Mouse (Mus musculus) spleen, postnatal 36 days (tissue): ENCODE data around the gene Dpagt1.
A peak's percentile ranks its signal among the peaks of the same experiment; 100 is the strongest.
"Not testable (repeated sequence)": the region's sequence is repeated elsewhere in the genome, so short reads cannot be mapped to it uniquely, and the experiment has no call there.

Source experiments
- DNase-seq, 2 experiments: peaks; one replicate each; pipeline ENCODE4 v3.0.0; 2022; ENCODE audit warnings: low spot score in 2 of 2, mixed read lengths in 1 of 2

Dpagt1 gene

GRCm38 (mm10) chr9:44318076-44318825 is 7.6 kb upstream of the Dpagt1 start:
- DNase-seq: no peak

DNA sequence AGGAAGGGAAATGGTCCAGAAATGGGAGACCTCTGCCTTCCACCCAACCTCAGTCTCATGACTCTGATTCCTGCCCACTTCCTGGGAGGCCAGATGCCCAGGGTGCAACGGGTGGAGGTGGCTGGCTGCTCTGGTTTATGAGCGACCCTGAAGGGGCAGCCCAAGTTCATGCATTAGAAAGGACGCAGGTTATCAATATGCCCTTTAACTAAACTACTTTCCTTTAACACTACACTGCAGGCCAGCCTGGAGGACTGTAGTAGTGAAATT is 7.1 kb upstream of the Dpagt1 start:
- DNase-seq: no peak

DNA sequence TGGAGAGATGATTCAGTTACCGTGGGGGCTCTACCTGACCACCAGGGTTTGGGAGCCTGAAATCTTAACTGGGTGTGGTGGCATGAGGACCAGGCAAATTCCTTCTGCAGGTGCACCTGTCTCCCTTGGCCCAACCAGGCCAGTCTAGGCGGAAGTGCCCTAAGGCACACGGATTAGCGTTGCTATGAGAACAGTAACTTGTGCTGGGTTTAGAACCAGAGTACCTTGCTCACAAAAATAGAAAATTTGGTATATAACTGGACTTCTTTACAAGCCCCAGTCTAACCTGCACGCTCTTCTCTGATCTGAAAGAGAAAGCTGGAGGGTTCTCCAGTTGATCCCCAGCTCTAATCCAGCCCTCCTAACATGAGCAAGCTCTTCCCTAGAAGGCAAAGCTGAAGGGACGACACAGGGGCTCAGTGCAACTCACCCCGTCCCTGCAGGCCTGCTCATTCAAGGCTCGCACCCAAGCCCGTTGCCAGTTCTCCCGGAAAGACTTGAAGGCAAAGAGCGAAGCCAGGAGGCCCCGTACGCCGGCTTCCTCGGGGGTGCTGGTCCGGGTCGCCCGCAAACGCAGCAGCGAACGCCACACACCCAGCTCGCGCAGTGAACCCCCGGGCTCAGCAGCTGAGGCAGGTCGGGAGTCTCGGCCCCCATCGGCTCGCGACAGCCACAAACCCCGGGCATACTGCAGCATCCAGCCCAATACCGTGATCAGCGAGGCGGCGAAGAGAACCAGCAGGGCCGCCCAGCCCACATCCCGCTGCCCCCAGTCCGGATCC is 6.5 kb upstream of the Dpagt1 start:
- no peak for DNase-seq

- DNase-seq: peak; percentile 86 to 89
These were observed 5.7 kb upstream of the Dpagt1 start, which contains the start of gene C2cd2l for GRCm38 (mm10) chr9:44319887-44320798. Gene C2cd2l, minus strand, starts transcription at chr9:44320285.

DNA sequence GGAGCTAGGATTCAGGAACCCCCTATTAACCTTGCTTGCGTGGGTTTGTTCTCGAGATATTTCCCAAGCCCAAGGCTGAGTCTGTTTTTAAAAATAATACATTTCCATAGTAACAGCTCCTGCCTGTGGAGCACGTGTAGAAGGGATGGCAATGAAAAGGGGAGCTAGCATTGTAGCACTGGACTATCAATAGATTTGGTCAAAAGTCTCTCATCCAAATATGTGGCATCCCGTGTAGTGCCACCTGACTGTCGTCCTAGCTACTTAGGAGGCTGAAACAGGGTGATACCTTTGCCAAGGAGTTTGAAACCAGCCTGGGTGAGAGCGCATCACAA is 5.1 kb upstream of the Dpagt1 start:
- no peak for DNase-seq

DNA sequence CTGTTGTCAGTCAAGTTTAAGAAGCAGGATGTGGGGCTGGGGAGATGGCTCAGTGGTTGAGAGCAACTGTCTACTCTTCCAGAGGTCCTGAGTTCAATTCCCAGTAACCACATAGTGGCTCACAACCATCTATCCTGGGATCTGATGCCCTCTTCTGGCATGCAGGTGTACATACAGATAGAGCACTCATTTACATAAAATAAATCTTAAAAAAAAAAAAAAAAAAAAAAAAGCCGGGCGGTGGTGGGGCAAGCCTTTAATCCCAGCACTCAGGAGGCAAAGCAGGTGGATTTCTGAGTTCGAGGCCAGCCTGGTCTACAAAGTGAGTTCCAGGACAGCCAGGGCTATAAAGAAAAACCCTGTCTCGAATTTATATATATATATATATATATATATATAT is 2.2 kb upstream of the Dpagt1 start:
- not testable (repeated sequence) for DNase-seq

DNA sequence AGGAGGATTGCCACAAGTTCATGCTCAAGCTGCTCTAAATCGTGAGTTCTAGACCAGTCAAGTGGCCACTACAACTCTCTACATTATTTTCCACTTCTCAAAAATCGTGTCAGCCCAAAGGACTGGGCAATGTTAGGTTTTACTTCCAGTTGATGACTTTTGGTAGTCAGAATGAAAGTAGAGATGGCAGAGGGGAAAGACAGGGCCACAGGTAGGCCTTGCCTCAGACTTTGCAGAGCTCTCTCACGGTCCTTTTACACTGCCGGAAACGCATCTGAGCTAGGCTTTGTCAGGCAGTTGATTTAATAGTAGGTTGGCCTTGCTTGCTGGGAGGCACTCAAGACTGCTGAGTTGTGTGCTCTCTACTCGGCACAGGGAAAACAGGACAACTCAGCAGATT is 1.7 kb upstream of the Dpagt1 start:
- no peak for DNase-seq

GRCm38 (mm10) chr9:44325032-44325767 is 619 bp upstream of the Dpagt1 start:
- not testable (repeated sequence) for DNase-seq

DNA sequence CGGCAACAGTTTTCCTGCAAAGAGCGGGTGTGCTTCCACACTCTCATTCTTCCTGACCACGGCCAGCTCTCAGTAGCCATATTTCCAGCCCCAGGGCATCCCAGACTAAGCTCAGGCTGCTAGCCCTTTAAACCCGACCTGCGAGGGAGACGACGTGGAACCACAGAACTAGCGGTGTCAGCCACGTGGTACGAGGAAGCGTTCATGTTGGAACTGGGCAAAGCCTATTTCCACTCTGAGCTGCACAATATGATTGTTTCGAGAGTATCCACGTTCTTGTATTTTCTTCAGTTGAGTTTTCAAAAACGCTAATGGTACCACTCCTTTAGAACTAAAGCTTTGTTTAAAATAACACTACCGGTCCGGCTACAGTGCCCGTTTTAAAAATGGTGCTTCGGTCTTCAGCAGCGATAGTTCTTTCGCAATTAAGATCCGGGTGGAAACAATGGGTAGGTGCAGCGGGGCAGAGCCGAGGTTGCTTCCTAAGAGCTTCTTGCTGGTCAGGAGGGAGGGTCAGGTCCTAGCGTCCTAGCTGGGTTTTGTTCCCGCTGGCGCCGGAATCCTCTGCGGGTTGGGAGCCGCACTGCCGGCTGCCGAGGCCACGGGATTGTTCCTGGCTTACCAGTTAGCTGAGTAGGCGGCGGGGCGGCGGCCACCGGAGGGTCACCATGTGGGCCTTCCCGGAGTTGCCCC is 698 bp downstream of the Dpagt1 start:
- peak; percentile 80 to 82 for DNase-seq

- DNase-seq: peak in 1 of 2 experiments; percentile 41
These were observed 1.4 kb downstream of the Dpagt1 start for GRCm38 (mm10) chr9:44327064-44327711.

DNA sequence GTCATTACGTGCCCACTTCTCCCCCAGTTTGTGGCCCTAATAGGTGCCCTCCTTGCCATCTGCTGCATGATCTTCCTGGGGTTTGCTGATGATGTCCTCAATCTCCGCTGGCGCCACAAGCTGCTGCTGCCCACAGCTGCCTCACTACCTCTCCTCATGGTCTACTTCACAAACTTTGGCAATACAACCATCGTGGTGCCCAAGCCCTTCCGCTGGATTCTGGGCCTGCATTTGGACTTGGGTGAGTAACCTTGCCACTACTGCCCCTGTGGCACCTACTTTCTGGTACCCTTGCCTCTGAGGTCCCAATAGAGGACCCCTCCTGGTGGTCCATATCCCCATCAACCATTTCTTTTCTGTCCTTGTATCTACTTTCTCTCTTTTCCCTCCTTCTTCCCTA is 2.1 kb downstream of the Dpagt1 start:
- DNase-seq: no peak

- DNase-seq: no peak
These were observed 4.9 kb downstream of the Dpagt1 start for GRCm38 (mm10) chr9:44330736-44331135.

- no peak for DNase-seq
These were observed 7.3 kb downstream of the Dpagt1 start for GRCm38 (mm10) chr9:44332918-44333638.

DNA sequence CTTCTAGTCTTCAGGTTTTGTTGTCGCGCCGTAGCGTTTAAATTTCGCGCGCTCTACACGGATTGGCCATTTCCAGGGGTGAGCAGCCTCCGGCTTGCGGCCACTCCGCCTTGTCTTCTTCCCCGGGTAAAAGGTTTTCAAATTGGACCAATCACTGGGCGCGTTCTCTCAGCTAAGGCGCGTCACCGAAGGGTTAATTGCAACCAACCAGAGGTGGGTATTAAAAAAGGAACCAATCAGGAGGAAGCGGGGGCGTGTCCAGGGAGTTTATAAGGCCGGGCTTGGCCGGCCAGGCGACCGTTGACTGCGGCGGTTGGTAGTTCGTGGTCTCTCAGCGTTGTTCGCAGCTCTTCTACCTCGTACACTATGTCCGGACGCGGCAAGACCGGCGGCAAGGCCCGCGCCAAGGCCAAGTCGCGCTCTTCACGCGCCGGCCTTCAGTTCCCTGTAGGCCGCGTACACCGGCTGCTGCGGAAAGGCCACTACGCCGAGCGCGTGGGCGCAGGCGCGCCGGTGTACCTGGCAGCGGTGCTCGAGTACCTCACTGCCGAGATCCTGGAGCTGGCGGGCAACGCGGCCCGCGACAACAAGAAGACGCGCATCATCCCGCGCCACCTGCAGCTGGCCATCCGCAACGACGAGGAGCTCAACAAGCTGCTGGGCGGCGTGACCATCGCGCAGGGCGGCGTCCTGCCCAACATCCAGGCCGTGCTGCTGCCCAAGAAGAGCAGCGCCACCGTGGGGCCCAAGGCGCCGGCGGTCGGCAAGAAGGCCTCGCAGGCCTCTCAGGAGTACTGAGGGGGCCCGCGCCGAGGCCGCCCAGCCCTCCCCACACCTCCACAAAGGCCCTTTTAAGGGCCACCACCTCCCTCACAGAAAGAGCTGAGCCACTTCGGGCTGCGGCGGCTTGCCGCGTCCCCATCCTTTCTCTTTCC is 8.8 kb downstream of the Dpagt1 start, which contains the start of gene H2afx:
Gene H2afx (plus strand): TSS at position 299 of the 935 bp plus-strand sequence.
- DNase-seq: peak; percentile 98 to 99

- DNase-seq: peak in 1 of 2 experiments; percentile 36
These were observed 9.7 kb downstream of the Dpagt1 start for GRCm38 (mm10) chr9:44335331-44336092.

DNA sequence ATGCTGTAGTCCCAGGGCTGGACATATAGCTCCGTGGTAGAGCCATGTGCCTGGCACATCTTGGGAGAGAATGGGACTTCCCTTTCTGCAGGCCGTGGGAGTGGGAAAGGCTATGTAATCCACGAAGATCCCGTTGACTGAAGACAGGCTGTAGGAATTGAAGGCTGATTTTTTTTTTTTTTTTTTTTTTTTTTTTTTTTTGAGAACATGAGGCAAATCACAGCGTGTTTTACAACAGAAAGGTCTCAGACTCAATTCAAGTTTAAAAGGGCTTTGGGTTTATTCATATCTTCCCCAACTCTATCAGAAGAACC is 10.2 kb downstream of the Dpagt1 start:
- no peak for DNase-seq

GRCm38 (mm10) chr9:44336513-44336912 is 10.7 kb downstream of the Dpagt1 start:
- not testable (repeated sequence) for DNase-seq

DNA sequence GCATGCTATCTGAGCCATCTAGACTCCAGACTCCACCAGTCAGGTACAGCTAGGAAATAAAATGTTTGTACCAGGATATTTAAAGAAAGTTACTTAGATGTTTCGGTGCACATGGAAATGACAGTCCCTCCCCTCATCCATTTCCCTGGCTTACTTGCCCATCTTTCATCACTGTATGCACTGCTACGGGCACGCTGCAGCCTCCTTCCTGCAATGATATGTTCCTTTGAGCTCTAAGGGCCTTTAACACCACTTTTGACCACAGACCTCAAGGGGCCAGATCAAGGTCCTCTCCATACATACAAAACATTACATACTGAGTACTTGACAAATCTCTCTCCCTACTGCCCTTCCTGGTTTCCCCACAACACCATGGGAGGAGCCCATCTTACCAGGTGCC is 11.1 kb downstream of the Dpagt1 start:
- no peak for DNase-seq
